Mouse (Mus musculus): ENCODE results near the gene Hs6st1.

The Hs6st1 gene

GRCm38 (mm10) chr1:36085069-36085468 is 16.9 kb downstream of the Hs6st1 start:
- DNase-seq (ENCODE audit: low spot score), result no peak

- no peak for DNase-seq (ENCODE audit: low spot score)
These were observed 20.2 kb downstream of the Hs6st1 start for GRCm38 (mm10) chr1:36088367-36088766.

DNA sequence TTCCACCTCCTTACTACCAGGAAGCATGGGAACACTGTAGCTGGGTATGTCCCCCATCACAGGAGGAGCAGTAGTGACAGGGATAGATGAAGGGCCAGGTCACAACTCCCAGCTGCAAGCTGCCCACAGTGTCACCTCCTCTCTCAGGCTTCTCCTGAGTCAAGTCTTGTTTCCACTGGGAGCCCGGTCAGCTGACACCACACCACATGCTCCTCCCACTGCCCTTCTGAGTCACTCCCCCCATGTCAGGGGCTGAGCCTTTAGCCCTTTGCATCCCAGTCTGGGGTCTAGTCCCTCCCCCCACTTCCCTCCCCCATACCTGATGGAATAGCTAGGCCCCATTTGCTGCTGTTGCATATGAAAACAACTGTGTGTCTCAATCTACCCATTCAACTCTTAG is 21.3 kb downstream of the Hs6st1 start:
- no peak for DNase-seq (ENCODE audit: low spot score)

DNA sequence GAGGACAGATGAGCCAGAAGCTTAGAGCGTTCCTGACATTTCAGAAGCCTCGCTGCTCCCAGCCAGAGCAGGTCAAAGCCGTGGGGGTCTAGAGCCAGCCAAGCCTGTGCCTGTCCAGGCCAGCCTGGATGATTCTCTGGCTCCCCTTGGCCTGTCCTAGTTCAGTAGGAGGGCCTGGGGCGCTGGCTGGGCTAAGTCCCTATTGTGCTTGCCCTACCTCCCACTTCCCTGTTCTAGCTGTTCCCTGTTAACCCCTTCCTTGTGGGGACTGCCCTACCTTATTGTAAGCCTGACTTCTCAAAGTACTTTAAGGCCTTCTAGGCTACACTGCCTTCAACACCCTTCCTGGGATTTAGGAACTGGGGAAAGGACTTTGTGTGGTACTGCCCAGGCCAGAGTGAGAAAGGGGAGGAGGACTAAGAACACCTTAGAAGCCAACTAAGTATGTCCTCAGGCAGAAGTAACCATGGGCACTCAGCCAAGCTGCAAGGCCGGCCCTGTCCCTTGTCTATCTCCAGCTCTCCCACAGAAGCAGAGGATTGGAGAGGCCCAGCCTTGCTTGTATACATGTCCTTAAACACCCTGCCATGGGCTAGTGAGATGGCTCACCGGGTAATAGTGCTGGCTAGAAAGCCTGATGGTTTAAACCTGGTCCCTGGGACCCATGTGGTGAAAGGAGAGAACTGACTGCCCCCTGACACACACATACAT is 22.0 kb downstream of the Hs6st1 start:
- no peak for DNase-seq (ENCODE audit: low spot score)

DNA sequence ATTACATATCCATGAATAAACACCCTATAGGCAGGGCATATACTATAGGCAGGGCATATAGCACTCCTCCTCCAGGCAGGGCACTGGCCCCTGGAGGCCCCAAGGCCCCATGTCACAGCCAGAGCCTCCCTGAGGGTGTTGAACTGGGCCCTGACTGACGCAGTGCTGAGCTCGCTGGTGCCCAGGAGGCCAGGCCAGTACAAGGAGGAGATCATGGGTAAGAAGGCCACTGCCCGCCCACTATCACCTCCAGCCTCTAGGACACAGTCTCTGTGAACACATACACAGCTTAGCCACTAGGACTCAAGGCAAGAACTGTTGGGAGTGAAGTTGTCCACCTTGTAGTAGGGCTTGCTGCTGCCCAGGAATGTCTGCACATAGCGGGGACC is 22.5 kb downstream of the Hs6st1 start:
- DNase-seq (ENCODE audit: low spot score), result no peak

- no peak for DNase-seq (ENCODE audit: low spot score)
These were observed 23.0 kb downstream of the Hs6st1 start for GRCm38 (mm10) chr1:36091246-36091645.

DNA sequence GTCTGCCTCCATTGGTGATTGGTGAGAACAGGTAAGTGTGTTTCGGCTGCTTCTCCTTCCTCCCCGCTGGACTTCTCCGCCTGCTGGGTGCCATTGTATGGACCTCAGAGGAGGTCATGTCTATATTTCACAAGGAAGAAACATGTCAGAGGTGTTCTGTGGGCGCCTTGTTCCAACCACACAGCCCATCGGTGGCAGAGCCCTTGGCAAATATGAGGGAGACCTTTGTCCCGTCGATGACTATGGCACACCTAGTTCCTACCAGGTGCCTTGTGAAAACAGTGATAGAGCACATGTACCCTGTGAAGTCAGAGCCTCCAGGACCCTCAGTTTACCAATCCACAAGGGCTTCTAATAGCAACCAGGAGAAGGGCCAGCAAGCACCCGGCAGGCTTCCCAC is 25.5 kb downstream of the Hs6st1 start:
- no peak for DNase-seq (ENCODE audit: low spot score)

GRCm38 (mm10) chr1:36095423-36096272 is 27.4 kb downstream of the Hs6st1 start:
- peak; percentile 80 for DNase-seq (ENCODE audit: low spot score)

GRCm38 (mm10) chr1:36098432-36098831 is 30.2 kb downstream of the Hs6st1 start:
- no peak for DNase-seq (ENCODE audit: low spot score)

DNA sequence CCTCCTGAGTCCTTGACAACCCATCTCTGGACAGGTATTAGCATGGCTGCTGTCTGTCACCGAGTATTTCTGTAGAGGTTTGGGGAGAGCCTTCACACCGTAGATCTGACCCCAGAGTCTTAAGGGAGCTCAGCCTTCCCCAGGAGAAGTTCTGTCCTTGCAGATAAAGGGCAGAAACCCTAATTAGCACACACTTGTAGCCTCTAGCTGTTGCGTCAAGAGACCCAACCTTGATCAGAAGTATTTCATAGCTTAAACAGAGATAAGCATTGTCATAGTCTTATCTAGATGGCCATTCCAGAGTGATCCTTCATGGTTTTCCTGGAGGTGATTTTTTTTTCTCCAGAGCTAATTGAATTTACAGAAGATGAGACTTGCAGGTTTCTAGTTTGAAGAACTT is 32.2 kb downstream of the Hs6st1 start:
- no peak for DNase-seq (ENCODE audit: low spot score)

DNA sequence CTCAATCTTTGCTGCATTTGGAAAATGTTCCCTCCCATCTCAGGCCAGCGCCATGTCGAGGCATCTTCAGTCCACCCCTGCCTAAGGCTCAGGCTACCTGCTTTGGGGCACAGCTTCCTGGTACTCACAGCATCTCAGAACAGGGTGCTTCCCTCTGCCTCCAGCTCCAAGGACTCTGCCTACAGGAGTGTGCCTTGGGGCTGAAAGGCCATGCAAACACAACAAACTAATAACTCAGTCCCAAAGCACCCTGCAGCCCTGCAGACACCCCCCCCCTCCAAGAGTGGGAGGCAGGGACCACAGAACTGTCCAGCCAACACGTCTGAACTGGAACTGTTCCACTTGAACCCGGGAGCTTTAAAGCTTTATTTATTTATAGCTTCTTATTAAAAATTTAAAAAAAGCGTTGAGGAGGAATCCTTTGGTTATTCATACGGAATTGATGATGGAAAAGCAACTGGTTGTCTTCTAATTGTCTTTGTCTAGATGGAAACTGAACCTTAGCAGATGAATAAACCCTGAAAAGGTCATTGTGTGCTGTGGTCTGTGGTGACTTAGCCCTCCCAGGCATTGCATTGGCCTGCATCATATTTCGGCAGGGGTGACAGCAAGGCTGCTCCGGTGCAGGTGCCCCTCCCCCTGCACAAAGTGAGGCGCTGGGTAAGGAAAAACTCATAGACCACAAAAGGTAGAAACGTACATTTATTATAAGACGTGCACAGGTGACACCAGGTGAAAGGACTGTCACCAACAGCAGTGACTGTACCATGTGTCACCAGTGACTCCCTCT is 37.9 kb downstream of the Hs6st1 start:
- no peak for DNase-seq (ENCODE audit: low spot score)

DNA sequence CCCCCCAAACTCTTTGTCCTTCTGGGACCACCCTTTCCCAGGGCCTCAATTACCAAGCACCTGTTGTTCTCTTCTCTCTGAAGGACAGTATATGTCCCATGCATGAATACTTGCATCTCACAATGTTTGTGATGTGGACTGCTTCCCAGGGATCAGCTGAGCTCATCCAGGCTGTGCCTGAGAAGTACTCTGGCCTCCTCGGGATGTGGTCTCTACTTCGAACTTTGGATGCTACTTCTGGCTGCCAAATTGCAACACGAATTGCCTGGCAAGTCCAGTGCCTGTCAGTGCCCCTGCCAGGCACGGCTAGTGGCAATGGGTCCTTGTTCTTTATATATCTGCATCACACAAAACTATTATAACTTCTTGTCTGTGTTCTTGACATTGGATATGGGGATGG is 41.8 kb downstream of the Hs6st1 start:
- no peak for DNase-seq (ENCODE audit: low spot score)

- DNase-seq (ENCODE audit: low spot score), result no peak
These were observed 44.5 kb downstream of the Hs6st1 start for GRCm38 (mm10) chr1:36112665-36113064.

DNA sequence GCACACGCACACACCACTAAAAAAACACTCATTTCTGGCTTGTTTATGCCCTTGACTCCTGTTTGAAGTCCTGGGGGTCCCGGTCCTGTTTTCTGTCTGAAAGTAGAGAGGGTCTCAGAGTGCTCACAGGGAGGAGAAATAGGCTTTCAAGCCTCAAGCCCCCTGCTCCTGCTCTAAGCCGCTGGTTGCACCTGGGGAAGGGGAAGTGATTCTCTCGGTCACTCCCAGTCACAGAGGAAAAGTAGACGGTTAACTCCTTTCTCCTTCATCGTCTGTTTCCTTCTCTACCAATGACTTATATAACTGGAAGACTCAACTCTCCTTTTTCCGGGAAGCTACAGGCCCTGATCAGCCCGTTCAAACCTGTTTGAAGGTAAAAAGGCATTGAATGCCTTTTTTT is 45.5 kb downstream of the Hs6st1 start:
- DNase-seq (ENCODE audit: low spot score), result no peak

GRCm38 (mm10) chr1:36114844-36115243 is 46.6 kb downstream of the Hs6st1 start:
- DNase-seq (ENCODE audit: low spot score), result no peak

GRCm38 (mm10) chr1:36116488-36116887 is 48.3 kb downstream of the Hs6st1 start:
- no peak for DNase-seq (ENCODE audit: low spot score)

- DNase-seq (ENCODE audit: low spot score), result no peak
These were observed 50.0 kb downstream of the Hs6st1 start for GRCm38 (mm10) chr1:36118061-36118685.

DNA sequence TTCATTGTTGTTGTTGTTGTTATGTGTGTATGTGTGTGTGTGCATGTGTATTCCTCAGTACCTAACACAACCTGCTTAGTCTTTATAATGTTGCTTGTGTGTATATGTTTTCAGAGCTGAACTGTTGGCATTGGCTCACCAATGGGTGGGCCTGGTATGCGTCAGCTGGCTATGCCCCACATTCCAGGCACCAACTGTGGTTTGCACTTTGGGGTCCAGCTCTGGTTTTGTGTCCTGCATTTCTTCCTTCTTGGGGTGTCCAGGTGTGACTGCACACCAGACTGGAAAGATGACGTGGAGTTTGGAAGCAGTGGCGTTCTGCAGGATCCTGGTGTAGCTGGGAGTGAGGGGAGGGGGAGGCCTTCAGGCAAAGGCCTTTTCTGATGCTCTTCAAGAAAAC is 50.8 kb downstream of the Hs6st1 start:
- no peak for DNase-seq (ENCODE audit: low spot score)

DNA sequence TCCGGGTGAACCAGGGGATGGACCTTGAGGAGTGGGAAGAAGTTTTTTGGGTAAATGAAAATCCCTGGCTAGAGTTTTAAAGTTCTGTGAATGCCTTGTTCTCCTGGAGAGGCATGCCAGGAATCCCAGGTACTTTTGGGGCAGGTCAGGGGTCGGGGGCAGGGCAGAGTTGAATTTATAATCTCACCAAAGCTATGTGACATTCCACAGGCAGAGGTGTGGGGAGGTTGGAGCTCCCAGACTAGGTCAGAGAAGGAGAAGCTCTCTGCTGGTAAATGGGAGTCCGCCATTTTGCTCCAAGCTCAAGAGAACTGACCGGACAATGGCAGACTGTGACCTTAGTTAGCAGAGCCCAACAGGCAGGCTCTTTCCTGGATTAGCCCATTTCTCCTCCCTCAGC is 51.2 kb downstream of the Hs6st1 start:
- DNase-seq (ENCODE audit: low spot score), result no peak

DNA sequence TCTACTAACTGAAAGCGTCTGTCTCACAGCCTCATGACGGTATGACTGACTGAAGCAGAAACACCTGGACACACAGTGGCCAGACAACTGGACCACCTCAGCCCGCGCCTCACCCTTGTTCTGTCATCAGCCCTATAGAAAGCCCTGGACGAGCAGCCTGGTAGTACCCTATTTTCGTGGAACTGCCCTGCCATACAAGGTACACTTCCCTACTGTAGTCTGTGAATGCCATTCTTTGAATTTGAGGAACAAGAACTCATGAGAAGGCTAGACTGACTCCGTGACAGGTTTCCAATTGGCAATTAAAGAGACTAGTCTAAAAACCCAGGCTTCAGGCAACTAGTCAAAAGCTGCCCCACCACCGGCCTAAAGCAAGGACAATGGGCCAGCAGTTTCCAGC is 53.0 kb downstream of the Hs6st1 start:
- DNase-seq (ENCODE audit: low spot score), result no peak

DNA sequence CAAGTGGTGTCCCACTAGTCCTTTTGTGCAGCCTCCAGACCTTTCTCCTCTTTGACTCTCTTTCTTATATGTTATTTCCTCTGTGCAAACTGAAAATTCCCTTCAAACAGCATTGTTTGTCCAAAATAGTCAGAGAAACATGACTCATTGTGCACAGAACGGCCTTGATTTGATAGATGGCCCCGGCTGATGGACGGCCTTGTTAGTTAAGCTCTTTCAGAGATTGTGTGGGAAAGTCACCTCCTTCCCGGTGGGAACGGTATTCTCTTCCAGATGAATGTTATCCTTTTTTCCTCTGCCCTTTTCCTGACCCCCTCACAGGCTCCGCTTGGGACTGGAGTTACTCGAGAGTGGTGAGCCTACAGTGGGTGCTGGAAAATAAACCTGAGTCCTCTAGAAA is 56.9 kb downstream of the Hs6st1 start:
- no peak for DNase-seq (ENCODE audit: low spot score)

- no peak for DNase-seq (ENCODE audit: low spot score)
These were observed 60.9 kb downstream of the Hs6st1 start for GRCm38 (mm10) chr1:36129126-36129525.
